Mouse (Mus musculus): Measurements from ENCODE around the gene Lrrc57. TPM values are rescaled to one million over a fixed set of nuclear protein-coding genes. Genes with fewer than 3 reads are reported as not detected.

Lrrc57 gene
- 7.3 and 12.1 TPM in 2 replicates for total RNA-seq (2014; fragmentation: Nextera tagmentation)
- 18.9 and 20.5 TPM in 2 replicates for total RNA-seq (2017)

DNA sequence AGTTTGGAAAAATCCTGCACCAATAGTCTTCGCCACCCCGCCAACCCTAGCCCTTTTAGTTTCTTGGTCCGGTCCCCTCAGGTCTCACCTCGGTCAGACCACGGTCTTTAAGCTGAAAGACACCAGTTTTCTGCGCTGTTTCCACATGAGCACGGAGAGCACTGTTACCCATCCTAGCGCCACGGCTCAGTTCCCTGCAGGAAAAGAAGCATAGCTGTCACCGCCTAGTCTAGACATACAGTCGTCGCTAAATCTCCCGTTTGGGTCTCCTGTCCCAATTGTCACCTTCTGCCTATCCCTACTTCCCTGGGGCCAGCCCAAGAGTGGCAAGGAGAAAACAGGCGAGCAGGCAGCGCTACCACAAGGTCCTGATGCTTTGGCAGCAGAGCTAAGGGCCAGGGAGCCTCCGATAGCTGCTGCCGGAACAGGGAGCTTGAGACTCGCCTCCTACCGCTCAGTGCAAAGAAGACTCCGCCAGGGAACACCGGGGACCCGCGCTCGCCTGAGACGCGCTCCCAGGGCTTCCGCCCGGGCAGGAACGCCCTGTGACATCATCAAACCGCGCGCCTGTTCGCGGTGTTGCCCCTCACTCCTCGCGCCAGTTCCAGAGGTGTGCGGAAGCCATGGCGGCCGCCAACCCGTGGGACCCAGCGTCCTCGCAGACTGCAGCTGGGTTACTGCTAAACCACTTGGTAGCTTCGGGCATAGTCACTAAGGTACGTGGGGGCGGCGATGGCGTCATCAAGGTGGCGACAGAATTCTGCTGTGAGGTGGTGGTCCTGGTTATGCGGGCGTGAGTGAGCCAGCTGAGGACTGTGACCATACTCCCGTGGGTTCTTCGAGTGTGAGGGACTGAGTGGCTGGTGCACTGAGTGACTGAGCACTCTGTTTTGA lies at the start of gene Lrrc57, which contains the start of gene Haus2:
Gene Lrrc57, minus strand, starts transcription at position 691 of the 894 bp plus-strand sequence.
Gene Haus2, plus strand, starts transcription at position 554 of the 894 bp plus-strand sequence.
- ATAC-seq (replicated peaks; ENCODE audit: poor library complexity, severe bottlenecking): peak; percentile 98

DNA sequence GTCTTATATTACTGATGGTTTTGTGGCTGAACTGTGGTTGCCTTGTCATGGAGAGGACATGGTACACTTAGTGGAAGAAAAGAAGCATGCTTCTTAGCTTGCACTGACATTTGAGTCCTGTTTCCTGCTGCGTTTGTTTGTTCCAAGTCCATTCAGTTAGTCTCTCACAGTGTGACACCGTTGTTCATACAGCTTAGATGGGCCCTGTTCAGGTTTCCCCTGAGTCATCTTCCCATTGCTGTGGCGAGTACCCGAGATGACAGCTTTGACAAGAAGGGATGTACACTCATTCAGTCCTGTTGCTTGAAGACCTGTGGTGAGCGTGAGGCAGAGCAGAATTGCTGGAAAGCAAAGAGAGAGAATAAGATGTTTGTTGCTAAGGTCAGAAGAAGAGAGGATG lies 49.2 kb upstream of the Lrrc57 start:
- no peak for ATAC-seq (replicated peaks; ENCODE audit: poor library complexity, severe bottlenecking)

DNA sequence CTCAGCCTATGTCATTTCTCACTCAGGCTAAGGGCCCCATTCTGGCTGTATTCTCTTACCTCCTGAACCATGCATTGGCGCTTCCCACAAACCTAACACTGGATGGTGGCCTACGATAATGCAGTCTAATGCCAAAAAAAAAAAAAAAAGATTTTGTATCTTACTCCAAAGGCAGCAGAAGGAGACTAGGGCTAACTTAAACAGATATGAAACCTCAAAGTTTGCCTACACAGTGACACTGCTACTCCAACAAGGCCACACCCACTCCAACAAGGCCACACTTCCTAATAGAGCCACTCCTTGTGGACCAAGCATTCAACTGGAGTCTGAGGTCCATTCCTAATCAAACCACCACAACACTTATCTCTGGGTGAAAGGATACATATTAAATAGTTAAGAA lies 47.4 kb upstream of the Lrrc57 start:
- ATAC-seq (replicated peaks; ENCODE audit: poor library complexity, severe bottlenecking): no peak

DNA sequence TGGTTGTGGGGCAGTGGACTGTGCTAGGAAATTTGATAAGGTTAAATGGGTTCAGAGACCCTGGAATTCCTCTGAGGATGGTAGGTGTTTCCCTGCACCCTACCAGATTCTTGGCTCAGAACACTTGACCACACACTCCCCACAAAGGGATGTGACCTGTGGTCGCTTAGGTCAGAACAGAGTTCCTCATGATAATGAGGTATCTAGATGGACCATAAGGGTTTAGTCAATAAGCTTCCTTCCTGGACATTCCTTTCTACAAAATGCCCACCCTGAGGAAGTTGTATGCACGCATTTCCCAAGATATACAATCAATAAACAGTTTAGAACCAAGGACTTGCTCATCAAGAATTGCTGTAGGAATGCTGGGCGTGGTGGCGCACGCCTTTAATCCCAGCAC lies 46.6 kb upstream of the Lrrc57 start:
- ATAC-seq (replicated peaks; ENCODE audit: poor library complexity, severe bottlenecking): no peak

DNA sequence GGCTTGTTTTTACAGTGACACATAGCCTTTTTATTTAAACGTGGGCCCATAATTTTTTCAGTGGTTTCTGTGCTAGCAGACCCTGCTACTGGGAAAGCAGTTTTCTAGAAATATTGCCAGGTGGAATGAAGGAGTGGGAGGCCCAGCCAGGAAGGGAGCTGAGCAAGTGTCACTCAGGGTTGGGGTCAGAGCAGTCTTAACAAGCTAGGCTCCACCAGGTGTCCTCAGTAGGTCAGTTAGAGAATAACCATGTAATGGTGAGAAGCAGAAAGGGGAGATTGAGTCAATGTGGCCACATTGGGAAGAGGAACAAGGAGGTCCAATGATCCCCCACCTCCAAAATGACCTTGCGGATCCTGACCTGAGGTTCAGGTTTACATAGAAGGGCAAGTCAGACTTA lies 45.4 kb upstream of the Lrrc57 start:
- no peak for ATAC-seq (replicated peaks; ENCODE audit: poor library complexity, severe bottlenecking)

DNA sequence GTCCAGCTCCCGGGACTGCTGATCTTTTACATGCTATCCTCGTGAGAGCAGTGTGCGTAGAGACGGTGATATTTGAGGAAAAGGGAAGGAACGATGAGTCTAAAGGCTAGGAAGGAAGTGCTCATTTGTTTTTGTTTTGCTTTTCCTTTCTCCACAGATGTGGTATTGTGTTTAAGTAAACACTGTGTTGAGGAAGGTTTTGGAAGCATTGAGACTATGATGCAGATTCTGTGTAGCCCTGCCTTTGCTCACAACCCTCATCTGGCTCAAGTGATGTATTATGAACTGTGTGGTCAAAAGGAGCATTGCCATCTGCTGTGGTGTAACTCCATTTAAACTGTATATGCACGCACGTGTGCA lies 43.6 kb upstream of the Lrrc57 start:
- no peak for ATAC-seq (replicated peaks; ENCODE audit: poor library complexity, severe bottlenecking)

DNA sequence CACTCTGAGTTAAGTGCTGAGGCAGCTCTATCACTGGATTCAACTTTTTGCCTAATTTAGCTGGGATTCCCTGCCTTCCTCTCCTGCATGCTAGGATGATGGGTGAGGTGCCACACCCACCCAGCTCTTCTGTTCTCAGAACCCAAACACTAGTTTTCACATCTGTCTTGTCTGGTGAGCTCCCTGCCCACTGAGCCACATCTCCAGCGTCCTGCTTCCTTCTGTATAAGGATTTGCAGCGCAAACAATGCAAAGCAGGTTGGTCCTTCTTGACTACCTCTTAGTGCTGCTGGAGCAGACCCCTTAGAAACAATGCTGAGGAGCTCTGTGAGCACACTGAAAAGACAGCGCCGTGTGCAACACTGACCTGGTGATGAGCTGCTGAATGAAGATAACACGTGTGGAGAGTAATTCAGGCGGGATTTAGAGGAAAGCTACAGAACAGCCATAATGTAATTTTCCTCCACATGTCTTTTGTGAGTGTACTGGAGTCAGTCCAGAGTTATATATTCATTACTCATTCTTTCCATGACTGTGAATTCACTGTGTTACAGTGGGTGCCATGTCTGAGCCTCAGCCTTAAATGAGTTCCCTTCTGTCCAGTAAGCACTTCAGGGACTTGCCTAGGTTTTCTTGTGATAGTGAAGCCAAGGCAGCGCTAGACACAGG lies 43.1 kb upstream of the Lrrc57 start:
- no peak for ATAC-seq (replicated peaks; ENCODE audit: poor library complexity, severe bottlenecking)

DNA sequence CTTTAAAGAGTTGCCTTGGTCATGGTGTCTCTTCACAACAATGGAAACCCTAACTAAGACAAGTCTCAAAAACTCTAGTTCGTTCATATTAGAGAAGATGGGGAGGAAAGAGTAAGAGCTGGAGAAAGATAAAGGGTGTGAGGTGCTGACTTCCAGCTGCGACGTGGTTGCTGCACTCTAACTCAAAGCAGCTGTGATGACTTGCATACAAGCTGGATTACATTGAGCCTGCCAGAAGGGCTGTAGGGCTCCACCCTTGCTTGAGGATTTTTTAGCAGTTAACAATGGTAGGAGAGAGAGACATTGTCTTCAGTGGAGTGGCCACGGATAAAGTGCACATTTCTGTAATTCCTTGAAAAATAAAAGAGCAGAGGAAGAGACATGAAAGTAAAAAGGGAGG lies 37.5 kb upstream of the Lrrc57 start:
- no peak for ATAC-seq (replicated peaks; ENCODE audit: poor library complexity, severe bottlenecking)

DNA sequence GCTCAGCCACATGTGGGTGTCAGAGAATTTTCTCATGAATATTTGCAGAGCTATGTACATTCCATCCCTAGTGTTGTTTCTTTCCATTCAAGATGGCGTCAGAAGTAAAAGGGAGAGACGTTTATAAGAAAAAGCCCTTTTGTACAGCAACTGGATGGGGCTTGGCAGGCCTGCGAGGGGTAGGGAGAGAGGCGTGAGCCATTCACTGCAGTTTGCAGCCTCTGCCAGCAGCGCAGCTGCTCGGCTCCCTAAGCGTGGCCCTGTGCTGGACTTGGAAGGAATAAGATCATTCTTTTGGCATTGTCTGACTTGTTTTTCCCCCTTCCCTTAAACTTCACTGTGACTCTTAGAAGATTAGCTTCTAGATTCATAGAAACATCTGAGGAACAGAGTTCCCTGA lies 34.5 kb upstream of the Lrrc57 start:
- no peak for ATAC-seq (replicated peaks; ENCODE audit: poor library complexity, severe bottlenecking)

DNA sequence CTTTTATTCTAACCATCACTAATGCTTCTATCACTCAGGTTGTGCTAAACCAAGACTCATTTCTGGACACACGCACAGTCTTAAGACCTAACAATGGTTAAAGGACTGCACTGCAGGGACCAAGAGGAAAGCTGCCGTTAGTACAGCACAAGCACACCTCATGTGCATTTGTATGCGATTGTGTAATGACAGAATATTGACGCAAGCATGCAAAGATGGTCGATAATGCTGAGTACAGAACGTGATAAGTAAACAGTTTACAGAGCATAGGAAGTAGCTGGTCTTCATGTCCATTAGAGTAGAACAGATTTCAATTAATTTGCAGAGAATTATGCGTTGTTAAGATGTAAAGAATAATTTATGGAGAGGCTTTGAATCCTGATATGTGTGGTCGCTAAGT lies 31.5 kb upstream of the Lrrc57 start:
- ATAC-seq (replicated peaks; ENCODE audit: poor library complexity, severe bottlenecking): no peak

DNA sequence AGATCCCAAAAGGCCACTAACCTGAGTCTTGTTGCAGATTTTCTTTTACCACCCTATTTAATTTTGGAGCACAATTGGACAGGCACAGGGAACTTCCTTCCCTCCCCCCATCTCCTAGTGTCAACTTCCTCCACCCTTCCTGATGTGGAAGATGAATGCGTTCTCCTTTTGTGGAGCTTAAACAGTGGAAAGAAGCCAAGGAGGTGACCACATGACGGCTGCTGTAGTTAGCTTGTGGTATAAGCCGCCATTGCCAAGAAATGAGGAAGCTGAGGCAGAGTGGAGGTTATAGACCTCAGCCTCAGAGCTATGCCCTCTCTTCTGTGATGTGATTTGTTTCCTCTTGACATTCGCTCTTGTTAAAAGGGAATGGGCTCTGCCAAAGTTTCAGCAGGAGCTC lies 22.6 kb upstream of the Lrrc57 start:
- peak; percentile 68 for ATAC-seq (replicated peaks; ENCODE audit: poor library complexity, severe bottlenecking)

DNA sequence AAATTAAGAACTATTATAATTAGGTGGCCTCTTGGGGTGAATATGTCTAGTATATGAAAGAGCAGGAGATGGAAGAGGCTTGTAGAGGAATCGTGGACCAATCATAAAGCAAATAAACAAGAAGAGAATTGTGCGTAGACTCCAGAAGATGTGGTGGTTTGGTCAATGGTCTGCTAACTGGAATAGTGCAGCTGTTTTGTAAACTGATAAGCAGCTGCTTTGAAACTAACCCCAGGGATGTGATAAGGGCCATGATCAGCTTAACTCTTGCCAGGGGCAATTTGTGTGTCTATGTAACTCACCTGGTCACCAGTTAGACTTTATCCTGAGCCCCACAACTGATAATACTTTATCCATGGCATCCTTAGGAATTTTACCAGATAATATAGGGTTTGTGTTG lies 22.2 kb upstream of the Lrrc57 start:
- ATAC-seq (replicated peaks; ENCODE audit: poor library complexity, severe bottlenecking): no peak

DNA sequence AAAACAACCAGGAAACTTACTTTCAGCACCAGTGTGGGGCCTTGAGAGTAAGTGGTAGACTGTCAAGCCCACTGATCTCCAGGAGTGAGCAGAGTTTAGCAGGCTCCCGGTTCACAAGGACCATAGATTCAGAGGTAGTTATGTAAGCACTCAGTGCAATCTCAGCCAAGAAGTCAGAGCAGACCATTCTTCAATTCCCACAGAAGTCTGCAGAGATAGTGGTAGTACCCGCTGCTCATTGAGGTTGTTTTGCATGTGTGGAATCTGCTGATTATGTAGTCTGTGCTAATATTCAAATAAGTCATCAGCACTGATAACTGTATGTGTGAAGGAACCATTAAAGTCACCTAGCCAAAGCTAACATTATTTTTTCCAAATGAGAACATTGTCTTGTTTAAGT lies 21.3 kb upstream of the Lrrc57 start:
- no peak for ATAC-seq (replicated peaks; ENCODE audit: poor library complexity, severe bottlenecking)

DNA sequence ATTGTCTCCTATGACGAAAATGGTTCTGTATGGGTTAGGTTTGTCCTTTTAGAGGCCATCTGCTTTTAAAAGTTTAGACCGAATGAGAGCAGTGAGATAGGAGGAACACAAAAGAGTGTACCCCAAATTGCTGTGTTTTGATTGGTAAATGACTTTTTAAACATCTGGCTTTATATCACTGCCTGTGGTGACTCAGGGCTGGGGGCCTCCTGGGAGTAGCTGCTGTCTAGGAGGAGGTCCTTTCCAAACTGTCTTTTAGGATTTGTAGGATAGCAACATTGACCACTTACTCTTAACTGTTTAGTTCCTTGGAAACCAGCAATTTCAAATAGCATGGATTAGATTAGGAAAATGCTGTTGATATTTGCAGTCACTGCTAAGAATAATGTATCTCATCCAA lies 20.9 kb upstream of the Lrrc57 start:
- ATAC-seq (replicated peaks; ENCODE audit: poor library complexity, severe bottlenecking): no peak

DNA sequence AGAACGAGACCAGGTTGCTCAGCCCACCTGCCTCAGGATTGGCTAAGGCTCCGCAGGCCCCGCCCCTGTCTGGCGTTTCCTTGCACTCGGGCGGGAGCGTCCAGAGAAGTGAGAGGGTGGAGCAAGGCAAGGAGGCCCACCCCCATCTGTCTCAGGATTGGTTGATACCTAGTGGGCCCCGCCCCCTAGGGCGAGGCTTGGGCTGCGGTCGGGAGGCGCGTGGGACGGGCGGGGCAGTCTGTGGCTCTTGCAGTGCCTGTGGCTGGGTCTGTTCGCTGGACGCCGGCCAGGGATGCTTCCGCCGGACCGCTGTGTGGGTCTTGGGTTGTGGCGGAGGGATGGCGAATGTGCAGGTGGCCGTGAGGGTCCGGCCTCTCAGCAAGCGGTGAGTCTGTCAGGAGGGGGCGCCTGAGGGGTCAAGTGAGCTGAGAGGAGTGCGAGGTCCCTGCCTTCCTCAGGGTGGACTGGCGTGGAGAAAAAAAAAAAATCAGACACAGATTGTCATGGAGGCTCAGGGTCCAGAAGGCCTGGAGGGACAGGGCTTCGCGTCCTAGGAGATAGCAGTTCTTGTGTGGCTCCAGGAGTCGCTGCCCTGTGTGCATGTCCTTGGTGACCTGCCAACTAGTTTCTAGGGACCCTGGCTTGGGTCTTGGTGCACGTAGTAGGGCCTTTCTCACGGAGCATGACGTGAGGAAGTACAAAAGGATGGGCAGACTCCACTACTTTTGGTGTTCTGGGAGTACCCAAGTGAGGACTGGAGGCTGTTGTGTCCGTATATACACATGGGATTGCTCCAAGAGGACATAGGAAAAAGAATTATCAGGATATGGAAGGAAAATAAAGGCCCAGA lies 19.8 kb upstream of the Lrrc57 start, which contains the start of gene Stard9:
Gene Stard9, plus strand, starts transcription at position 236 of the 850 bp plus-strand sequence.
- ATAC-seq (replicated peaks; ENCODE audit: poor library complexity, severe bottlenecking): peak; percentile 97

DNA sequence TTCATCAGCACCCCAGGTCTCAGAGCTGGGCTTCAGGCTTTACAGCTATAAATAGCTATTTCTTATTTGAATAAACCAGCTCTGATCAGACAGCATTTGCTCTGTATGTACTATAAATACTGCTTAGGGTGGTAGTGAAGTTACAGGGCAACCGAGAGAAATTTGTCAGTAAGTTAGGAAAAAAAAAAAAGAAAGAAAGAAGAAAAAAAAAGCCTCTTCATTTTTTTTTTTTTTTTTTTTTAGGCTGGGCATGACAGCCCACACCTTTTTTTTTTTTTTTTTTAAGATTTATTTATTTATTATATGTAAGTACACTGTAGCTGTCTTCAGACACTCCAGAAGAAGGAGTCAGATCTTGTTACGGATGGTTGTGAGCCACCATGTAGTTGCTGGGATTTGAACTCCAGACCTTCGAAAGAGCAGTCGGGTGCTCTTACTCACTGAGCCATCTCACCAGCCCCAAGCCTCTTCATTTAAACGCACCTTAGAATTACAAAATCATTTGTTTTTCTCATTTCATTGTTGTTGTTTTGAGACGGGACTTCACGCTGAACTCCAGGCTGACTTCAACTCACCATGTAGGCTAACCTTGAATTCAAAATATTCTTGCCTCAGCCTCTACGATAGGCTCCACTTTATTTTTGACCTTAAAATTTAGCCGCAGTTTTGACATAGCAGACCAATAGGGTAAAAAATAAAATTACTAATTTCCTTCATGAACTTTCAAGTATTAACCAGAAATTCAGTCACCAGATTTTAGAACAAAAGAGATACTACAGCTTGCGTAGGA lies 19.0 kb upstream of the Lrrc57 start:
- no peak for ATAC-seq (replicated peaks; ENCODE audit: poor library complexity, severe bottlenecking)

DNA sequence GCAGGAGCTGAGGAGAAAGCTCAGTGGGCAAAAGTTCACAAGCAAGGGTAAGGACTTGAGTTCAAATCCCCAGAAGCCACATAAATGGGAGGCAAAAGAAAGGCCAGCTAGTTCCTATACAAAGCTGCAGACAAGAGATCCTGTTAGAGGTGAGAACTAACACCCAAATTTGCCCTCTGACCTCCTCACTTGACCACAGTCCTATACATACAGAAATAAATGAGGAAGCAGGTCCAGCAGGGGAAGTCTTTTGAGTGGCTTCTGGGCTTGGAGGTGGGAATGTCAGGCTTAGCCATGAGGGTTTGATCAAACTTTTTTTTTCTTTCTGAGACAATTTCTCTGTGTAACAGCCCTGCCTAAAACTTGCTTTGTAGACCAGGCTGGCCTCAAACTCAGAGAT lies 13.6 kb upstream of the Lrrc57 start:
- ATAC-seq (replicated peaks; ENCODE audit: poor library complexity, severe bottlenecking): peak; percentile 67

DNA sequence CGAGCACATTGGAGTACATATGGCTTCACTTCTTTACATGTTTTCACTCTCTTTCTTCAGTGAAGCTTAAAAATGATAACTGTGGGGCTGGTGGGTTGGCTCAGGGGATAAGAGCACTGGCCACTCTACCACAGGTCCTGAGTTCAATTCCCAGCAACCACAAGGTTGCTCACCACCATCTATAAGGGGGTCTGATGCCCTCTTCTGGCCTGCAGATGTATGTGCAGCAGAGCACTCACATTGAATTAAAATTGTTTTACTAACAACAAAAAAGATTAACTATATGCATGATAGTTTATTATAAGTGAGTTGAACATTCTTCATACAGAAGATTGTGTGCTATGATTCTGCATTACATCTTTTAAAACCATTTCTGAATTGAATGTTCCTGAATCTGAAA lies 10.2 kb upstream of the Lrrc57 start:
- no peak for ATAC-seq (replicated peaks; ENCODE audit: poor library complexity, severe bottlenecking)

DNA sequence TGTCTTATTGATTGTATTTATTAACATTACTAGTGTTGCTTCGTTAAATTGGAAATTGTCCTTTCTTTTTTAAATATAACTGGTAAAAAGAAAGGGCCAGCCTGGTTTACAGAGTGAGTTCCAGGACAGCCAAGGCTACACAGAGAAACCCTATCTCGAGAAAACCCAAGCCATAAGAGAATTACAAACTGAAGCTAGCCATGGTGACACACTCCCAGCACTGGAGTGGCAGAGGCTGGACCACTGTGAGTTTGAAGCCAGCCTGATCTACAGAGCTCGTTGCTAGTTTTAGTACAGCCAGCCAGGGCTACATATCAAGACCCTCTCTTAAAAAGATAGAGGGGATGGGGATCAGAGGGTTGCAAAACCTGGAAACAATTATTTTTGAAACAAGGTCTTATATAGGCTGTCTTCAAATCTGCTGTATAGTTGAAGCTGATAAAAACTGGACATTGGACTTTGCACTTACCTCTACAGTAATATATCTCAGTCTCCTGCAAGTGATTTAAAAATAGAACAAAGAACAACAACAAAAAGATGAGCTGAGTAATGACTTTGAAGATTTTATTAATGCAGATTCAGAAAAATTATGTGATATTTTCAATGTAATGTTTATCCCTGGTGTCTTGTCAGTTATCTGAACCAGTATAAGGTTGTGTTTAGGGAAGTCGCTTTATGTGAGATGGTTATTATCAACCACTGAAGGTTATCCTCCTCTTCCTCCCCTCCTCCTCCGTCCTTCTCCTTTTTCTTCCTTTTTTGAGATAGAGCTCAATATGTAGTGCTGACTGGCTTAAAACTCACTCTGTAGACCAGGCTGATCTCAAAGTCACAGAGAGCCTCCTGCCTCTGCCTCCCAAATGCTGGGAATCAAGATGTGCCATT lies 7.2 kb upstream of the Lrrc57 start:
- no peak for ATAC-seq (replicated peaks; ENCODE audit: poor library complexity, severe bottlenecking)

Data from granulocyte monocyte progenitor cell, adult 5-6 weeks (primary cell).